ENCODE assay signal across 12 mouse cellular contexts in genomic region chr5:142209911-142210310, GRCm38 (mm10).
DNase-seq lines count a peak whose midpoint lies in the region; ATAC-seq and TF ChIP-seq lines count a peak whose summit lies in the region.
"Had no signal": no experiment of that assay in that cellular context is flagged by ENCODE, and none has a peak within 500 bp of the region (broad histone marks: within the 10 kb centered on the region; RNA-seq: fewer than 3 reads in every experiment).

No protein-coding gene starts in this region.

- TF ChIP-seq CTCF in liver, embryonic 14.5 days (IDR thresholded peaks at IDR 0.05; ENCODE audit: low read depth): peak; percentile 23; the same call in 1 of the 2 replicates

- no peak overlapping the region for H3K27ac ChIP-seq in liver, embryonic 14.5 days
- H3K27ac ChIP-seq in liver, embryonic 11.5 days (ENCODE audit: low read depth, low read length): no peak overlapping the region
- H3K27ac ChIP-seq: hindbrain, embryonic 14.5 days; midbrain, embryonic 15.5 days had no signal

- H3K27me3 ChIP-seq in liver, embryonic 14.5 days (ENCODE audit: control insufficient read depth, insufficient read depth, low read length): no peaks in the 10 kb centered on the region
- no peaks in the 10 kb centered on the region for H3K27me3 ChIP-seq in liver, embryonic 11.5 days (replicated peaks; ENCODE audit: control insufficient read depth, insufficient read depth, low read length)
- H3K27me3 ChIP-seq: heart, embryonic 12.5 days; midbrain, embryonic 15.5 days had no signal

- H3K4me2 ChIP-seq in liver, embryonic 14.5 days (ENCODE audit: low read depth): no peak overlapping the region
- no peak overlapping the region for H3K4me2 ChIP-seq in liver, embryonic 11.5 days
- H3K4me2 ChIP-seq: heart, embryonic 12.5 days; hindbrain, embryonic 14.5 days; midbrain, embryonic 15.5 days had no signal

- intact Hi-C loops in heart, postnatal 10 days (cut with DNase I): loop anchor here (10.0 kb wide), 2 partner anchors 225 to 235 kb away; no protein-coding TSS in a partner anchor
- intact Hi-C loops in heart, postnatal 25 days (cut with DNase I): loop anchor here (10.0 kb wide), 1 partner anchor 1365 kb away; no protein-coding TSS in a partner anchor

- H3K4me1 ChIP-seq in liver, embryonic 14.5 days (replicated peaks; ENCODE audit: control insufficient read depth in 2 of 2, insufficient read depth in 2 of 2, low read length in 1 of 2): no peaks in the 10 kb centered on the region
- no peaks in the 10 kb centered on the region for H3K4me1 ChIP-seq in liver, embryonic 11.5 days (replicated peaks; ENCODE audit: control insufficient read depth, insufficient read depth, low read length)
- H3K4me1 ChIP-seq: heart, embryonic 12.5 days; midbrain, embryonic 15.5 days had no signal

- no peak for ATAC-seq in liver, embryonic 14.5 days (ENCODE audit: insufficient read depth)
- no peak for ATAC-seq in liver, embryonic 11.5 days (replicated peaks; ENCODE audit: low FRiP score)
- ATAC-seq: midbrain, embryonic 15.5 days had no signal

- peak; percentile 9 to 35 for DNase-seq in heart, postnatal 10 days
- no peak for DNase-seq in heart, postnatal 25 days (ENCODE audit: low spot score)
- DNase-seq in liver, embryonic 14.5 days (ENCODE audit: low read depth in 3 of 3, low spot score in 3 of 3): no peak
- no peak for DNase-seq in liver, embryonic 11.5 days (ENCODE audit: low spot score)
- DNase-seq in NIH3T3 (ENCODE audit: low read depth): peak; percentile 3
- peak; percentile 32 for DNase-seq in retina, embryonic 14.5 days (ENCODE audit: low spot score)
- no peak for DNase-seq in gastrocnemius, postnatal 10 days
- DNase-seq: embryo, embryonic 11 days; lung, postnatal 10 days had no signal

- no peaks in the 10 kb centered on the region for H3K9me3 ChIP-seq in liver, embryonic 14.5 days (ENCODE audit: control insufficient read depth, low read length)
- H3K9me3 ChIP-seq in liver, embryonic 11.5 days (ENCODE audit: control insufficient read depth, low read length): 0 out of 2 replicates have a peak, but pooled peaks cover 2% of the 10 kb centered on the region
- H3K9me3 ChIP-seq: midbrain, embryonic 15.5 days had no signal

- no peak overlapping the region for H3K9ac ChIP-seq in liver, embryonic 14.5 days (replicated peaks)
- H3K9ac ChIP-seq in liver, embryonic 11.5 days (ENCODE audit: low read depth, low read length): no peak overlapping the region
- H3K9ac ChIP-seq: heart, embryonic 12.5 days; hindbrain, embryonic 14.5 days; midbrain, embryonic 15.5 days had no signal

- H3K36me3 ChIP-seq in liver, embryonic 14.5 days (replicated peaks; ENCODE audit: control insufficient read depth, insufficient read depth, low read depth): no peaks in the 10 kb centered on the region
- no peaks in the 10 kb centered on the region for H3K36me3 ChIP-seq in liver, embryonic 11.5 days (ENCODE audit: control insufficient read depth, insufficient read depth, low read length)
- H3K36me3 ChIP-seq: heart, embryonic 12.5 days; midbrain, embryonic 15.5 days had no signal

- H3K4me3 ChIP-seq in liver, embryonic 14.5 days (ENCODE audit: insufficient read depth in 1 of 2, low read depth in 2 of 2, low read length in 2 of 2): no peak overlapping the region
- no peak overlapping the region for H3K4me3 ChIP-seq in liver, embryonic 11.5 days (ENCODE audit: low read depth, low read length)
- H3K4me3 ChIP-seq: heart, embryonic 12.5 days; midbrain, embryonic 15.5 days had no signal

- no peak for TF ChIP-seq EP300 in liver, embryonic 14.5 days (IDR thresholded peaks at IDR 0.05; ENCODE audit: low read depth)

Comparison
In these comparisons a context has a peak if more than half of its experiments do, and no peak if none do; other contexts are left out.
1. DNase-seq: peak in heart, postnatal 10 days (2 of 2), NIH3T3 (single experiment) and retina, embryonic 14.5 days (single experiment); none in heart, postnatal 25 days (single experiment), liver, embryonic 14.5 days (0 of 3), liver, embryonic 11.5 days (single experiment) and gastrocnemius, postnatal 10 days (single experiment).